Mouse (Mus musculus): ENCODE data around the gene Hoxb5.

Hoxb5 gene

DNA sequence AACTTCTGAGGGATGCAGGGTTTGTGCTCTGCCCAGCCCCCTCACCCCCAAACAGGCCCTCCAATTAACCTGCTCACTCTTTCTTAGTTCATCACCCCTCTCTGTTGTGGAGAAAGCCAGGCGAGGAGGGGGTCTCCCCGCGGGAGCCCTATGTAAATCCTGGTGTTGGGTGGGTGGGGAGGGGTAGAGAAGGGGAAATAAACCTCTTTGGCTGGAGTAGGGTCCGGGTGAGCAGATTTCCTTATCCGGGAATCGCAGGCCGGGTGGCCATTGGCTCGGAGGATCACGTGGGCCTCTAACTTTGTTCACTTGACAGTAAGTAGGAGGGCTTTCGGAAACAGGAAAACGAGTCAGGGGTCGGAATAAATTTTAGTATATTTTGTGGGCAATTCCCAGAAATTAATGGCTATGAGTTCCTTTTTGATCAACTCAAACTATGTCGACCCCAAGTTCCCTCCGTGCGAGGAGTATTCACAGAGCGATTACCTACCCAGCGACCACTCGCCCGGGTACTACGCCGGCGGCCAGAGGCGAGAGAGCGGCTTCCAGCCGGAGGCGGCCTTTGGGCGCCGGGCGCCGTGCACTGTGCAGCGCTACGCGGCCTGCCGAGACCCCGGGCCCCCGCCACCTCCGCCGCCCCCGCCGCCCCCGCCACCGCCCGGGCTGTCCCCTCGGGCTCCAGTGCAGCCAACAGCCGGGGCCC, 15.4 kb downstream of the Hoxb5 start:
- no peak for DNase-seq (ENCODE audit: low read depth, low spot score)

GRCm38 (mm10) chr11:96319071-96319902, 16.2 kb downstream of the Hoxb5 start:
- DNase-seq (ENCODE audit: low read depth, low spot score), result no peak

DNA sequence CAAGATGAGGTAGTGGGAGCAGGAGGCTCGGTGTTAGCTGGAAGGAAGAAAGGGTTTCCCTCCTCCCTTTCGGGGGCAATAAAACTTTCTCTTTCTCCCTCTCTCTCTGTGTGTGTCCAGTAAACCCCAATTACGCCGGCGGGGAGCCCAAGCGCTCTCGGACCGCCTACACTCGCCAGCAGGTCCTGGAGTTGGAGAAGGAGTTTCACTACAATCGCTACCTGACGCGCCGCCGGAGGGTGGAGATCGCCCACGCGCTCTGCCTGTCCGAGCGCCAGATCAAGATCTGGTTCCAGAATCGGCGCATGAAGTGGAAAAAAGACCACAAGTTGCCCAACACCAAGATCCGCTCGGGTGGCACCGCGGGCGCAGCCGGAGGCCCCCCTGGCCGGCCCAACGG, 16.8 kb downstream of the Hoxb5 start:
- DNase-seq (ENCODE audit: low read depth, low spot score), result no peak

GRCm38 (mm10) chr11:96320688-96321087, 17.6 kb downstream of the Hoxb5 start:
- no peak for DNase-seq (ENCODE audit: low read depth, low spot score)

DNA sequence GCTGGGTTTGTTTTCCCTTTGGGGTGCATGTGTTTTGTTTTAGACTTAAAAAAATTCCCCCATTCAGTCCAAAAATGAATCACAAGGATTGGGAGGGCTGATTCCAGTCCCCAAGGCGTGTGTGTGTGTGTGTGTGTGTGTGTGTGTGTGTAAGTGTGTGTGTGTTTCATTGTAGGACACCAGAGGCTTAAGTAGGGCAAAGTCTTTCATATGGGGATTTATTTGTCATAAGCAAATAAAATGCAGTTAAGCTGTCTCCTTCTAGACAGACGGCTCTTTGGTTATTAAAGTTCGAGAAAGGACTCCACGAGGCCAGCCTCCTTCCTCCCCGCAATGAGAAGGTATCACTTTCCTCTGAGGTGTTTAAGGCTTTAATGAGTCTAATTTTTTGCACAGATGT, 18.7 kb downstream of the Hoxb5 start:
- no peak for DNase-seq (ENCODE audit: low read depth, low spot score)

DNA sequence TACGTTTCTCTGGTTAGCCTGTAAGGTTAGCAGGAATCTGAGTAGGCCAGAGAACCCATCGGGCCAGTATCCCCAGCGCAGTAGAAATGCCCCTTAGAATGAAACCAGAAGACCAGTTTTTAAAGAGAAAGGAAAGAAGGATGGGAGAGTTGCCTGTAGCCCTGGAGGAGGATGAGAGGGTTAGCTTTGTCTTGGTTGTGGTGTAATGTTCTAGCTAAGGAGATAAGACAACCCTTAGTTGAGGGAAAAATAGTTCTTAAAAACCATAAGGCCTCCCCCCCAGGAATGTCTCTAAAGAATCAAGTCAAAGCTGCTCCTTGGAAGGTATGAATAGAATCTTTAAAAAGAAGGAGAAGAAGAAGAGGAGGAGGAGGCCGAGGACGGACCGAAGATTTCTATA, 19.6 kb downstream of the Hoxb5 start:
- no peak for DNase-seq (ENCODE audit: low read depth, low spot score)

DNA sequence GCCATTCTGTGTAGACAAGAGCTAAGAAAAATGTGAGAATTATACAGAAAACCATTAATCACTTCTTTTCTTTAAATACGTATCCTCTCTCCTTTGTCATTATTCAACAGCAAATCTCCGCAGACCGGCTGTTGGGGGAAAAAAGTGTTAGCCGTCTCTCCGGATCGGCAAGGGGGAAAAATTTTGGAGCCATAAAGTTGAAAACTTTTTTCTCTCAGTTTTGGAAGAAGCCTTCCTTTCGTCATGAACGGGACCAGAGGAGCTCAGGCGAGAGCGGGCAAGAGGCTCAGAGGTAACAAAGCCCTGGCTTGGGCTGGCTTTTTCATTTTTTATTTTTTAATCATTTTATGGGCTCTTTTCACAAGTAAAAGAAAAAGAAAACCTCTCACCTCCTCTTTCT, 20.0 kb downstream of the Hoxb5 start, which contains the start of gene Hoxb3:
Gene Hoxb3, plus strand, starts transcription at position 173 of the 400 bp plus-strand sequence.
- no peak for DNase-seq (ENCODE audit: low read depth, low spot score)

DNA sequence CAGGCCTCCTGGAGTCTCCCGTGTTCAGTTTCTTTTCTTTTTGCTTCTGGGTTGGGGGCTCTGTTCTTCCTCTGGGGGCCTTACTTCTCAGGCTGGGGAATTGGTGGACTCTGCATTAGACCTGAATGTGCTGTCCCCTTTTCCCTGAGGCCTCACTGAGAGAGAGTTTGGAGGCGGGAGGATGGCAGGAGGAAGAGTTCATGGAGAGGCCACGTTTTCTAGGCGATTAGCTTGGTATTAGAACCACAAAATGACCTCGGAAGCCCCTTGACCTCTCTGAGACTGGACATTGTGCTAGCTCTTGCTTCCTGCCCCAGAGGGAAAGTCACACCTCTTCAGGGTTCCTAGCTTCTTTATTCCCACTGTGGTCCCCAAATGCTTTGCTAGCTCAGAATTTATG, 21.0 kb downstream of the Hoxb5 start:
- no peak for DNase-seq (ENCODE audit: low read depth, low spot score)

- DNase-seq (ENCODE audit: low read depth, low spot score), result no peak
Measured at GRCm38 (mm10) chr11:96324965-96325364, 21.8 kb downstream of the Hoxb5 start.

- DNase-seq (ENCODE audit: low read depth, low spot score), result no peak
Measured at GRCm38 (mm10) chr11:96325747-96326212, 22.6 kb downstream of the Hoxb5 start.

DNA sequence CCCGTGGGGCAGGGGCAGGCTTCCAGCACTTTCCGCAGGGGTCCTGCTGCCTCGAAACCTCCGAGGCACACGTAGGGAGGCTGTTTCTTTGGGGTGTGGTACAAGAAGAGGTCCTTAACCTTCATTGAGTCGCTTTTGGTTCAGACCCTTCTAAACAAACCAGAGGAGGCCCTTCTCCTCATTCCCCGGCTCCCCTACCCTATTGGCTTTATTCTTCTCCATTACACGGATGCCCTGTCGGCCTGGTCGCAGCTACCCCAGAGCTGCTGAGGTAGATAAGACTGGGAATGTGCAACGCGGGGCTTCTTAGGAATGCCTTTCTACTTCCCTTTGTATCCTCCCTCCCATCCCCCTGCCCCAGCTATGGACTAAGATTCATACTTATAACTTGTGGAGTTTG, 23.6 kb downstream of the Hoxb5 start:
- DNase-seq (ENCODE audit: low read depth, low spot score), result no peak

- DNase-seq (ENCODE audit: low read depth, low spot score), result no peak
Measured at GRCm38 (mm10) chr11:96327122-96327521, 24.0 kb downstream of the Hoxb5 start.

DNA sequence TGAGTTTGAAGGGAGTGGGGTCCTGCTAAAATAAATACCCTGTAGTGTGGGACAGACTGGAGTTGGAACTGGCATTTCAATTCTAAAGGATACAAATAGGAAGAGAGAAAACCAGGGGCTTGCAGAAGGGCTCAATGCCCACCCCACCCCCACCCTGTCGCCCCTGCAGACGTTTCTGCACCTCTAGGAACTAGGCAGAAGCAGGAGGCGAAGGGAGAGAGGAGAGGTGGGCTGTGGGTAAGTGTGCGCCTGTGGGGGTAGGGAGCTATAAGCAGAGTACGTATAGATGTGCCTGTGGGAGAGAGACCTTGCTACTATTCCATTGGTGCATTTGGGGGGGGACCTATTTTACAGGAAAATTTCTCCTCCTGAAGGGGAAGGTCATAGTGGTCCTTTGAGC, 24.6 kb downstream of the Hoxb5 start:
- no peak for DNase-seq (ENCODE audit: low read depth, low spot score)

- no peak for DNase-seq (ENCODE audit: low read depth, low spot score)
Measured at GRCm38 (mm10) chr11:96328605-96329004, 25.5 kb downstream of the Hoxb5 start.

- no peak for DNase-seq (ENCODE audit: low read depth, low spot score)
Measured at GRCm38 (mm10) chr11:96332105-96332504, 29.0 kb downstream of the Hoxb5 start.

GRCm38 (mm10) chr11:96332618-96333032, 29.5 kb downstream of the Hoxb5 start:
- DNase-seq (ENCODE audit: low read depth, low spot score), result no peak

- DNase-seq (ENCODE audit: low read depth, low spot score), result no peak
Measured at GRCm38 (mm10) chr11:96333241-96334001, 30.3 kb downstream of the Hoxb5 start.

DNA sequence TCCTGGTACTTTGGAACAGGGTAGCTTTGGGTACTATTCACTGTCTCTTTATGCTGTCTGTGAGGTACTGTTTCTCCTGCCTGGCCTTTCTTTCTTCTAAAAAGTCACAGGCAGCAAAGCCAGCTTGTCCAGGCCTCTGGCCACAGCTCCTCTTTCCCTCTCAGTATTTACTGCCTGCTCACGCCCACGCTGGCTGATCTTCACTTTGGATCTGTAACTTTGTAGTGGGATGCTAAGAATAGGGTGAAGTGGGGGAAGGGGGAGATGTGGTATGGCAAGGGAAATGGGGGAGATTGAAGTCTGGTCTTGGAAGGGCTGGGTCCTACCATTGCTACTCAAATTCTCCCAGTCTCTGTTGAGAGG, 30.8 kb downstream of the Hoxb5 start:
- DNase-seq (ENCODE audit: low read depth, low spot score), result no peak

- DNase-seq (ENCODE audit: low read depth, low spot score), result no peak
Measured at GRCm38 (mm10) chr11:96334998-96335397, 31.9 kb downstream of the Hoxb5 start.

DNA sequence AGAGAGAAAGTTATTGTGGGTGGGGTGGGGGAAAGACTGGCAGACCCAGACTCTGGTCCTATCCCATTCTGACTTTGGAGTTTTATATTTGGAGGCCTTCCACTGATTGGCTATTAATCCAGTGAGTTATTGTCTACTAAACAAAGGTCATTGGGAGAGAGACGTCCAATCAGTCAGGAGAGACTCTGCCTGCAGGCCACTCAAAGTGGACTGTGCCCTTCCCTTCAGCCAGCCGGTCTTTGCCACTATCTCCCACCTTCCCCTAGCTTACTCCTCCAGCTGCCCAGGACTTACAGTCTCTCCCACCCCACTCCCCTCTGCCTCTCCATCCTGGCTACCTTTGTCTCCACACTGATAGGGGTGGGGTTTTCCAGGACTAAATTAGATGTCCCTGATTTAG, 33.5 kb downstream of the Hoxb5 start:
- no peak for DNase-seq (ENCODE audit: low read depth, low spot score)

- no peak for DNase-seq (ENCODE audit: low read depth, low spot score)
Measured at GRCm38 (mm10) chr11:96337026-96337425, 33.9 kb downstream of the Hoxb5 start.

Measured in brain, embryonic 18.5 days (tissue).